Mouse (Mus musculus): Measurements from ENCODE around the gene Taf3. TPM values are rescaled to one million over a fixed set of nuclear protein-coding genes. Genes with fewer than 3 reads are reported as not detected.

Gene Taf3
- total RNA-seq, 2 experiments from 2014 or later: 13.0 to 17.4 TPM

GRCm38 (mm10) chr2:9882371-9882925 is 165.9 kb downstream of the Taf3 start:
- intact Hi-C loops (cut with DNase I): loop anchor here (5.0 to 10.0 kb wide), 4 partner anchors 122 to 1208 kb away; partner anchors contain the start of gene Sfmbt2
- DNase-seq (ENCODE audit: low spot score in 2 of 2): no peak

- intact Hi-C loops (cut with DNase I): loop anchor here (5.0 to 10.0 kb wide), 4 partner anchors 123 to 1207 kb away; partner anchors contain the start of gene Sfmbt2
- no peak for DNase-seq (ENCODE audit: low spot score in 2 of 2)
Measured at GRCm38 (mm10) chr2:9881611-9882023, 166.8 kb downstream of the Taf3 start.

GRCm38 (mm10) chr2:9881051-9881591 is 167.3 kb downstream of the Taf3 start, which contains the start of gene 4930412O13Rik:
Gene 4930412O13Rik, plus strand, starts transcription at chr2:9881252.
- intact Hi-C loops (cut with DNase I): loop anchor here (5.0 to 10.0 kb wide), 4 partner anchors 124 to 1206 kb away; partner anchors contain the start of gene Sfmbt2
- DNase-seq (ENCODE audit: low spot score in 2 of 2): no peak

GRCm38 (mm10) chr2:9880271-9880670 is 168.1 kb downstream of the Taf3 start:
- DNase-seq (ENCODE audit: low spot score in 2 of 2): no peak
- intact Hi-C loops (cut with DNase I): loop anchor here (5.0 to 10.0 kb wide), 4 partner anchors 125 to 1205 kb away; partner anchors contain the start of gene Sfmbt2

- intact Hi-C loops (cut with DNase I): no loop called here
- DNase-seq (ENCODE audit: low spot score in 2 of 2): no peak
Measured at GRCm38 (mm10) chr2:9879493-9879892, 168.9 kb downstream of the Taf3 start.

GRCm38 (mm10) chr2:9879092-9879491 is 169.3 kb downstream of the Taf3 start:
- DNase-seq (ENCODE audit: low spot score in 2 of 2): no peak
- intact Hi-C loops (cut with DNase I): no loop called here

GRCm38 (mm10) chr2:9878564-9879081 is 169.8 kb downstream of the Taf3 start:
- DNase-seq (ENCODE audit: low spot score in 2 of 2): no peak

GRCm38 (mm10) chr2:9877966-9878563 is 170.3 kb downstream of the Taf3 start:
- intact Hi-C loops (cut with DNase I): no loop called here
- DNase-seq (ENCODE audit: low spot score in 2 of 2): no peak

More at GRCm38 (mm10) chr2:9878564-9879081, 169.8 kb downstream of the Taf3 start:
- intact Hi-C loops (cut with DNase I): no loop called here

- DNase-seq (ENCODE audit: low spot score in 2 of 2): no peak
- intact Hi-C loops (cut with DNase I): no loop called here
Measured at GRCm38 (mm10) chr2:9877326-9877690, 171.1 kb downstream of the Taf3 start.

GRCm38 (mm10) chr2:9876621-9877325 is 171.6 kb downstream of the Taf3 start:
- no peak for DNase-seq (ENCODE audit: low spot score in 2 of 2)
- intact Hi-C loops (cut with DNase I): no loop called here

GRCm38 (mm10) chr2:9875676-9876357 is 172.6 kb downstream of the Taf3 start:
- intact Hi-C loops (cut with DNase I): no loop called here
- DNase-seq (ENCODE audit: low spot score in 2 of 2): no peak

- DNase-seq (ENCODE audit: low spot score in 2 of 2): no peak
- intact Hi-C loops (cut with DNase I): no loop called here
Measured at GRCm38 (mm10) chr2:9875220-9875619, 173.2 kb downstream of the Taf3 start.

- no peak for DNase-seq (ENCODE audit: low spot score in 2 of 2)
- intact Hi-C loops (cut with DNase I): no loop called here
Measured at GRCm38 (mm10) chr2:9874467-9875219, 173.8 kb downstream of the Taf3 start.

- DNase-seq (ENCODE audit: low spot score in 2 of 2): no peak
- intact Hi-C loops (cut with DNase I): no loop called here
Measured at GRCm38 (mm10) chr2:9873757-9874156, 174.6 kb downstream of the Taf3 start.

GRCm38 (mm10) chr2:9872682-9873081 is 175.7 kb downstream of the Taf3 start:
- intact Hi-C loops (cut with DNase I): no loop called here
- no peak for DNase-seq (ENCODE audit: low spot score in 2 of 2)

GRCm38 (mm10) chr2:9871798-9872197 is 176.6 kb downstream of the Taf3 start:
- intact Hi-C loops (cut with DNase I): no loop called here
- DNase-seq (ENCODE audit: low spot score in 2 of 2): no peak

GRCm38 (mm10) chr2:9871141-9871716 is 177.2 kb downstream of the Taf3 start:
- intact Hi-C loops (cut with DNase I): no loop called here
- no peak for DNase-seq (ENCODE audit: low spot score in 2 of 2)

- intact Hi-C loops (cut with DNase I): no loop called here
- no peak for DNase-seq (ENCODE audit: low spot score in 2 of 2)
Measured at GRCm38 (mm10) chr2:9867092-9867825, 181.1 kb downstream of the Taf3 start.
